Mouse (Mus musculus): Measurements from ENCODE around the gene Ikzf3. TPM values are rescaled to one million over a fixed set of nuclear protein-coding genes. Genes with fewer than 3 reads are reported as not detected.

Gene Ikzf3
- total and polyA plus RNA-seq, 2 experiments: 0.37 to 1.1 TPM

DNA sequence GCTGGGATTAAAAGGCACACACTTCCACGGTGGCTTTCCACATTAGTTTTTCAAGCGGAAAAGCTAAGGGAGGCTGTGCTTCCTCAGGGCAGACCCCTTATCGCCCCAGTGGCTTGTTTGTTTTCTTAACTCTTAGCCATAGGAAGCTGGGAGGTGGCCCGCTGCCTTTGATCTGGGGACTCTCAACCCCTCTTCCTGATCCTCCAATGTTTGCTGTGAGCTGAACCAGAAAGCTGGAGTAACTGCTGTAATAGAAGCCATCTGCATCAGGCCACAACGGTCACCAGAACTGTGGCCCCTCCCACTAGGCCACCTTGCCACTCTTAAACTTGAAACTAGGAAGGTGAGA lies 99.6 kb downstream of the Ikzf3 start, which contains the start of gene Grb7:
Gene Grb7 (plus strand): TSS at position 182 of the 349 bp plus-strand sequence.
- no peak for TF ChIP-seq POLR2A (IDR thresholded peaks at IDR 0.05; ENCODE audit: extremely low read depth, insufficient read depth, low read length)
- no peak for TF ChIP-seq CTCF (IDR thresholded peaks at IDR 0.05; ENCODE audit: low read depth, low read length)
- DNase-seq (ENCODE audit: extremely low read depth, low read depth, low spot score): no peak
- Histone ChIP-seq H3K4me1 (ENCODE audit: control insufficient read depth, insufficient read depth, low read length) (peaks cover 15% of the 10 kb centered on the region; the same call in 1 of the 2 replicates), H3K9ac (ENCODE audit: low read depth, low read length) (peak within 1 kb of the TSS; percentile 83), H3K36me3 (ENCODE audit: control insufficient read depth, insufficient read depth, low read length) (peaks cover 6% of the 10 kb centered on the region), H3K79me2 (ENCODE audit: control insufficient read depth, insufficient read depth, low read length) (peaks cover 22% of the 10 kb centered on the region; the same call in 1 of the 2 replicates), H3K27me3 (ENCODE audit: control insufficient read depth, insufficient read depth, low read length) (no peaks in the 10 kb centered on the region), H3K4me3 (ENCODE audit: insufficient read depth, low read depth, low read length) (peak within 1 kb of the TSS; percentile 79), H3K27ac (replicated peaks; ENCODE audit: insufficient read depth, low read depth, low read length) (peak within 1 kb of the TSS; percentile 97)
- 3% methylated on average over 5 of the region's 5 CpGs for whole genome bisulfite sequencing

DNA sequence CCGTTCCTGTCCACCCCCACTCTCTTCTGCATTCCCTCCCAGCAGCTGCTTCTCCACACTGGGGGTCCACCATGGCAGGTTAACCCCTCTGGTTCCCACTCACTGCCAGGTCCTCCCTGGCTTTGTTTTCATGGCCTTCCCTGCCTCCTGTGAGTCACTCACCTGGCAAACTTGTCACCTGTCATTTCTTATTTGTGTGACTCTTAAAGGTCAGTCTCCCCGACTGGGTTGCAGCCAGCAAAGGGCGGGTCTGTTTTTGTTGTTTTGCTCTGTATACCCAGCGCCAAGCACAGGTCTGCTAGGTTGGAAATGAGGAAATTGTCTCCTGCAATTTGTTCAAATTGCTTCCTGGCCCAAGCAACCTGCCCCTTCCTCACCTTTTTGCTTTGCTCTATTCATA lies 100.2 kb downstream of the Ikzf3 start:
- peaks cover under 1% of the 10 kb centered on the region; the same call in 1 of the 2 replicates for H3K36me3 ChIP-seq (ENCODE audit: control insufficient read depth, insufficient read depth, low read length)
- H3K27me3 ChIP-seq (ENCODE audit: control insufficient read depth, insufficient read depth, low read length): no peaks in the 10 kb centered on the region
- H3K4me3 ChIP-seq (ENCODE audit: insufficient read depth, low read depth, low read length): peak overlapping the region; percentile 5; the same call in 1 of the 2 replicates
- peak overlapping the region; percentile 71 for H3K9ac ChIP-seq (ENCODE audit: low read depth, low read length)
- peak; percentile 91 for DNase-seq (ENCODE audit: extremely low read depth, low read depth, low spot score)
- 14% methylated on average over 4 of the region's 4 CpGs for WGBS
- H3K4me1 ChIP-seq (ENCODE audit: control insufficient read depth, insufficient read depth, low read length): peaks cover 11% of the 10 kb centered on the region; the same call in 1 of the 2 replicates
- peak overlapping the region; percentile 97 for H3K27ac ChIP-seq (replicated peaks; ENCODE audit: insufficient read depth, low read depth, low read length)
- H3K79me2 ChIP-seq (ENCODE audit: control insufficient read depth, insufficient read depth, low read length): peaks cover 21% of the 10 kb centered on the region; the same call in 1 of the 2 replicates
- TF ChIP-seq POLR2A (IDR thresholded peaks at IDR 0.05; ENCODE audit: extremely low read depth, insufficient read depth, low read length) (no peak), CTCF (IDR thresholded peaks at IDR 0.05; ENCODE audit: low read depth, low read length) (no peak)

DNA sequence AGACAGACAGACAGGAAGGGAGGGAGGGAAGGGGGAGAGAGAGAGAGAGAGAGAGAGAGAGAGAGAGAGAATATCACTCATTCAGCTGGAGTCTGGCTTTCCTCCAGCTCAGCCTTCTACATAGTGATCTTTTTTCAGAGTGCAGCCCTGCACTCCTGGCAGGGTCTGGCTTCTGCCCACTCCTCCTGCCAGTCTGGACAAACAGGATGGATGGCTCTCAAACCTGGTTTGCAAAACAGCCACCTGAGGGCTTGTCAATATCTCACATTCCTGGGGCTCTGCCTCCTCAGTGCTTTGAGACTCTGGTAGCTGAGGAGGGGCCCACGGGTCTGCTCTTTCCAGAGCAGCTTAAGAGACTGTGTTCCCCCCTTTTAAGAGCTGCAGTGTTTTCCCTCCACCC lies 100.6 kb downstream of the Ikzf3 start:
- Histone ChIP-seq H3K36me3 (ENCODE audit: control insufficient read depth, insufficient read depth, low read length) (no peaks in the 10 kb centered on the region), H3K27me3 (ENCODE audit: control insufficient read depth, insufficient read depth, low read length) (no peaks in the 10 kb centered on the region), H3K4me1 (ENCODE audit: control insufficient read depth, insufficient read depth, low read length) (peaks cover 8% of the 10 kb centered on the region; the same call in 1 of the 2 replicates), H3K27ac (replicated peaks; ENCODE audit: insufficient read depth, low read depth, low read length) (peak overlapping the region; percentile 97), H3K79me2 (ENCODE audit: control insufficient read depth, insufficient read depth, low read length) (peaks cover 21% of the 10 kb centered on the region; the same call in 1 of the 2 replicates), H3K4me3 (ENCODE audit: insufficient read depth, low read depth, low read length) (no peak overlapping the region), H3K9ac (ENCODE audit: low read depth, low read length) (peak overlapping the region; percentile 71)
- 13% methylated on average over 1 of the region's 1 CpGs for WGBS
- TF ChIP-seq POLR2A (IDR thresholded peaks at IDR 0.05; ENCODE audit: extremely low read depth, insufficient read depth, low read length) (no peak), CTCF (IDR thresholded peaks at IDR 0.05; ENCODE audit: low read depth, low read length) (no peak)
- no peak for DNase-seq (ENCODE audit: extremely low read depth, low read depth, low spot score)

DNA sequence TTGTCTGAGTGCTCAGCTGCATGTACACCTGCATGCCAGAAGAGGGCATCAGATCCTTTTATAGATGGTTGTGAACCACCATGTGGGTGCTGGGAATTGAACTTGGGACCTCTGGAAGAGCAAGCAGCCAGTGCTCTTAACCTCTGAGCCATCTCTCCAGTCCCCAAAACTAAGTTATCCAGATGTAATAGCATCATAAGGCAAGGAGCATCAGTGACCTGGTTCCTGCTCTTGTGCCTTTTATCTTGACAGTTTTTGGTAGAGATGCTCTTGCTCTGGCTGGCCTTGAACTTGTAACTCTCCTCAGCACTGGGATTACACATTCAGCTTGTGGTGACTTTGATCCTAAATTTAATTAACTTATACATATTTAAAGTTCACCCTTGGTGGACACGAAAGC lies 102.1 kb downstream of the Ikzf3 start:
- no peaks in the 10 kb centered on the region for H3K27me3 ChIP-seq (ENCODE audit: control insufficient read depth, insufficient read depth, low read length)
- H3K4me3 ChIP-seq (ENCODE audit: insufficient read depth, low read depth, low read length): no peak overlapping the region
- H3K4me1 ChIP-seq (ENCODE audit: control insufficient read depth, insufficient read depth, low read length): peaks cover 5% of the 10 kb centered on the region; the same call in 1 of the 2 replicates
- H3K27ac ChIP-seq (replicated peaks; ENCODE audit: insufficient read depth, low read depth, low read length): no peak overlapping the region
- no peak for TF ChIP-seq POLR2A (IDR thresholded peaks at IDR 0.05; ENCODE audit: extremely low read depth, insufficient read depth, low read length)
- TF ChIP-seq CTCF (IDR thresholded peaks at IDR 0.05; ENCODE audit: low read depth, low read length): no peak
- peaks cover 10% of the 10 kb centered on the region; the same call in 1 of the 2 replicates for H3K79me2 ChIP-seq (ENCODE audit: control insufficient read depth, insufficient read depth, low read length)
- no peak overlapping the region for H3K9ac ChIP-seq (ENCODE audit: low read depth, low read length)
- H3K36me3 ChIP-seq (ENCODE audit: control insufficient read depth, insufficient read depth, low read length): no peaks in the 10 kb centered on the region
- 100% methylated on average over 1 of the region's 1 CpGs for WGBS
- DNase-seq (ENCODE audit: extremely low read depth, low read depth, low spot score): no peak

DNA sequence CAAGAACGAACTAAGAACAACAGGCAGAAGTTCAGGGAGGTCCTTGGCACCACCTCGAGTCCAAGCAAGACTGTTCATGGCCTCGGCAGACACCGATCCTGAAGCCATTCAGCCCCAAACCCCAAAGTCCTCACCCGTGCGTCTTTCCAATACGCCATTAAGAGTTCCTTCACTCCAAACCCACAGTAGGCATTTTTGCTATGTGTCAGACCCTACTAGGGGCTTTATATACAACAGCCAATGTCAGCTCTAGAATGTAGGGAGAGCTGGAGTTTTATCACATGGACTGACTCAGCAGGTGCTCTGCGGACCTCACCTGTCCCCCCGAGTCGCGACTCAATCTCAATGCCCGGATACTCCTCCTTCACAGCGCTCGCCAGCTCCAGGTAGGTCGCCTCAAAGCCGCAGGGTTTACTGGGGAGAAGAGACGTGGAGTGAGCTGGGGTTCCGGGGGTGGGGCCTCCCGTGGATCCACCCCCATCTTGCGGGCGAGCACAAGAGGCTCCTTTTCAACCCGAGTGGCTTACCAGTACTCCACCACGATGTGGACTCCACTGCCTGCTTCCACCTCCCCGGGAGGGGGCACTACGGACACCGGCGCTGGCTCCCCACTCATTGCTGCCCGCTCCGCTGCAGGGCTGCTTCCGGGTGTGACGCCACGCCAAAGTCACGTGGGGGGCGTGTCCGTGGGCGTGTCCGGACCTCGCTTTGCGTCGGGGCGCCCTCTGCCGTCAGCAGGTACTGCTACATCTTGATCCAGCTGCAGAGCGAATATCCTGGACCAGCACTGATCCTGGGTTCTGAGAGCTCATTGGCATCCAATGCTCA lies 107.3 kb downstream of the Ikzf3 start, which contains the start of gene Mien1:
Gene Mien1 (minus strand): TSS at position 661 of the 828 bp plus-strand sequence.
- DNase-seq (ENCODE audit: extremely low read depth, low read depth, low spot score): peak; percentile 78
- Histone ChIP-seq H3K4me1 (ENCODE audit: control insufficient read depth, insufficient read depth, low read length) (0 out of 2 replicates have a peak, but pooled peaks cover 3% of the 10 kb centered on the region), H3K27me3 (ENCODE audit: control insufficient read depth, insufficient read depth, low read length) (no peaks in the 10 kb centered on the region), H3K9ac (ENCODE audit: low read depth, low read length) (peak within 1 kb of the TSS; percentile 91), H3K79me2 (ENCODE audit: control insufficient read depth, insufficient read depth, low read length) (no peaks in the 10 kb centered on the region), H3K4me3 (ENCODE audit: insufficient read depth, low read depth, low read length) (peak within 1 kb of the TSS; percentile 95), H3K27ac (replicated peaks; ENCODE audit: insufficient read depth, low read depth, low read length) (peak within 1 kb of the TSS; percentile 91), H3K36me3 (ENCODE audit: control insufficient read depth, insufficient read depth, low read length) (no peaks in the 10 kb centered on the region)
- 1% methylated on average over 43 of the region's 43 CpGs for WGBS
- TF ChIP-seq POLR2A (IDR thresholded peaks at IDR 0.05; ENCODE audit: extremely low read depth, insufficient read depth, low read length) (peak; percentile 37; the same call in 1 of the 2 replicates), CTCF (IDR thresholded peaks at IDR 0.05; ENCODE audit: low read depth, low read length) (peak; percentile 88)
